Mouse (Mus musculus) embryonic stem cell, embryonic (primary cell): ENCODE results near the gene Scarb1.
"Not testable (repeated sequence)": the region's sequence is repeated elsewhere in the genome, so short reads cannot be mapped to it uniquely, and the experiment has no call there.

Source experiments
- CTCF ChIA-PET, 4 experiments: fragments of 300-600 bp in 2 of 4; fragments of 350-600 bp in 2 of 4; sonication (Branson Sonifier 250); formaldehyde crosslinking; loops; one replicate each; lab custom pipeline; 2022; ENCODE audit warnings: inconsistent platforms in 2 of 4; lab: Charles Lee
- POLR2A ChIA-PET, 4 experiments: fragments of 300-600 bp in 2 of 4; fragments of 350-600 bp in 2 of 4; sonication (Branson Sonifier 250); formaldehyde crosslinking; loops; one replicate each; lab custom pipeline; 2022; ENCODE audit warnings: antibody characterized with exemption in 4 of 4, inconsistent platforms in 1 of 4; lab: Charles Lee

Gene Scarb1

DNA sequence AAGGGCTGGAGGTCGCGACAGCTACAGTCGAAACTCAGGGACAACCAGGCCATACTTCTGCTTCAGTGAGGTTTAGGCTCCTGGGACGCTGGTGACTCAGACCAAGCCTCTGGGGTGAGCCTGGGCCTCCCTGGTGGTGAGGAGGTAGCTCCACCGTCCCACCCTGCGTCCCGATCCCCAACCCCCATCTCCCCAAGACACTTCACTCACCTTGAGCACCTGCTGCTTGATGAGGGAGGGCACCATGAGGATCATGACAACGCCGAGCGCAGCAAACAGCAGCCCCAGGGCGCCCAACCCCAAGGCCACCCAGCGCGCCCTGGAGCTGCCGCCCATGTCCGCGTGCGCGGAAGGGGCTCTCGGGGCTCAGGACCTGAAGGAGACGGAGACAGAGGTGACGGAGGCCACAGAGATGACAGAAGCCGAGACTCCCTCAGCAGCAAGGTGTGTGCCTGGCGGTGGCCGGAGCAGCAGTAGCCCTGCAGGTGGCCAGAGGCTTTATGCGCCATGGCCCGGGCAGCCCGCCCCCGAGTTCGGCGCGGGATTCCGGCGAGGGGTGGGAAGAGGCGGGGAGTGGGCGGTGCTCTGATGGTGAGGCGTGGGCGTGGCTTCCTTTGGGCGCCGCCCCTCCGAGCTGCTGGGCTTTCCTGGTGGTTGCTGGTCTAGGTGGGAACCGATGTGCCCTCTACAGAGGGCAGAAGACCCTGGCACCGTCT is at the start of gene Scarb1:
Gene Scarb1, minus strand, starts transcription at position 548 of the 716 bp plus-strand sequence.
- ChIA-PET POLR2A (interaction anchor here (0.6 to 3.9 kb wide), 45 partner anchors 7 to 481 kb away, joined by 3 to 29 read pairs (median 4); no protein-coding TSS in a partner anchor), CTCF (interaction anchor here (0.5 to 2.9 kb wide), 24 partner anchors 8 to 369 kb away, joined by 3 to 14 read pairs (median 4); no protein-coding TSS in a partner anchor)

GRCm38 (mm10) chr5:125389579-125390441 is 48.9 kb upstream of the Scarb1 start, which contains the start of gene Ubc:
Ubc (minus strand) TSS chr5:125390202.
- ChIA-PET POLR2A (interaction anchor here (0.5 to 2.2 kb wide), 43 partner anchors 9 to 153 kb away, joined by 3 to 39 read pairs (median 5); partner anchors contain the start of genes Bri3bp (in 2 of the 4) and Dhx37 (in 1 of the 4)), CTCF (no interaction called here)

- ChIA-PET CTCF (interaction anchor here in 1 of 4 experiments (0.6 kb wide), 1 partner anchor 103 kb away, joined by 11 read pairs; no protein-coding TSS in a partner anchor), POLR2A (interaction anchor here (0.6 to 2.2 kb wide), 40 partner anchors 10 to 152 kb away, joined by 3 to 39 read pairs (median 5); partner anchors contain the start of genes Bri3bp (in 2 of the 4) and Dhx37 (in 1 of the 4))
These were observed 48.3 kb upstream of the Scarb1 start, which contains the start of gene Gm10382 for GRCm38 (mm10) chr5:125389131-125389578. Gm10382 (plus strand) TSS chr5:125389322.

- ChIA-PET POLR2A (interaction anchor here (0.6 to 2.2 kb wide), 22 partner anchors 9 to 152 kb away, joined by 3 to 39 read pairs (median 5); partner anchors contain the start of genes Bri3bp (in 1 of the 4) and Dhx37 (in 1 of the 4)), CTCF (interaction anchor here in 1 of 4 experiments (0.6 kb wide), 1 partner anchor 103 kb away, joined by 11 read pairs; no protein-coding TSS in a partner anchor)
These were observed 47.6 kb upstream of the Scarb1 start for GRCm38 (mm10) chr5:125388358-125389092.

DNA sequence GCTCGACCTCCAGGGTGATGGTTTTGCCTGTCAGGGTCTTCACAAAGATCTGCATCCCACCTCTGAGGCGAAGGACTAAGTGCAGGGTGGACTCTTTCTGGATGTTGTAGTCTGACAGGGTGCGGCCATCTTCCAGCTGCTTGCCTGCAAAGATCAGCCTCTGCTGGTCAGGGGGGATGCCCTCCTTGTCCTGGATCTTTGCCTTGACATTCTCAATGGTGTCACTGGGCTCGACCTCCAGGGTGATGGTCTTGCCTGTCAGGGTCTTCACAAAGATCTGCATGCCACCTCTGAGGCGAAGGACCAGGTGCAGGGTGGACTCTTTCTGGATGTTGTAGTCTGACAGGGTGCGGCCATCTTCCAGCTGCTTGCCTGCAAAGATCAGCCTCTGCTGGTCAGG is 46.4 kb upstream of the Scarb1 start:
- POLR2A ChIA-PET, result not testable (repeated sequence)

DNA sequence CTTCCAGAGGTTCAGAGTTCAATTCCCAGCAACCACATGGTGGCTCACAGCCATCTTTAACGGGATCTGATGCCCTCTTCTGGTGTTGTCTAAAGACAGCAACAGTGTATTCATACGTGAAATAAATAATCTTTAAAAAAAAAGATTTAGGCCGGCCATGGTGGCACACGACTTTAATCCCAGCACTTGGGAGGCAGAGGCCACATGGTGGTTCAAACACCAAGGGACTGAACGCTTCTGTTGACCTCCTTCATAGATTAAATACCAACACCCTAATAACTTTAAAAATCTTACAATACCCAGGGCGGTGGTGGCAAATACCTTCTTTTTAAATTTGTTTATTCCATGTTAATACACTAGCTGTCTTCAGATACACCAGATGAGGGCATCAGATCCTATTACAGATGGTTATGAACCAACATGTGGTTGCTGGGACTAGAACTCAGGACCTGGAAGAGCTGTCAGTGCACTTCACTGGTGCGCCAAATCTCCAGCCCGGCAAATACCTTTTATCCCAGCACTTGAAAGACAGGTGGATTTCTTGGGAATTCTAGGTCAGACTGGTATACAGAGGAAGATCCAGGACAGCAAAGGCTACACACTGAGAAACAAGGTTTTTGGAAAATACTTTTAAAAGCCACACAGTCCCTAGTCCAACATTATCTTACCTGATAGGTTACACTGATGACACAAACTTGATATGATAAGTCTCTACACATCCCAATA is 44.5 kb upstream of the Scarb1 start:
- CTCF ChIA-PET, result interaction anchor here in 2 of 4 experiments (1.1 to 2.0 kb wide), 2 partner anchors 14 to 17 kb away, joined by 3 to 6 read pairs; no protein-coding TSS in a partner anchor
- POLR2A ChIA-PET, result interaction anchor here (0.6 to 6.3 kb wide), 32 partner anchors 8 to 329 kb away, joined by 3 to 107 read pairs (median 5); partner anchors contain the start of genes Bri3bp (in 2 of the 4) and Scarb1 (in 2 of the 4)

More for the DNA sequence above, 46.4 kb upstream of the Scarb1 start:
- CTCF ChIA-PET, result not testable (repeated sequence)

GRCm38 (mm10) chr5:125384512-125385214 is 43.8 kb upstream of the Scarb1 start:
- CTCF ChIA-PET, result interaction anchor here in 3 of 4 experiments (0.6 to 2.1 kb wide), 6 partner anchors 13 to 370 kb away, joined by 3 to 9 read pairs (median 4); no protein-coding TSS in a partner anchor
- POLR2A ChIA-PET, result interaction anchor here (0.6 to 6.3 kb wide), 40 partner anchors 9 to 192 kb away, joined by 3 to 107 read pairs (median 5); partner anchors contain the start of genes Bri3bp (in 2 of the 4), Scarb1 (in 2 of the 4) and Dhx37 (in 1 of the 4)

GRCm38 (mm10) chr5:125383637-125384420 is 42.9 kb upstream of the Scarb1 start:
- ChIA-PET CTCF (interaction anchor here (0.5 to 2.1 kb wide), 14 partner anchors 12 to 370 kb away, joined by 3 to 9 read pairs (median 4); partner anchors contain the start of gene Bri3bp (in 1 of the 4)), POLR2A (interaction anchor here (0.6 to 6.3 kb wide), 48 partner anchors 8 to 1037 kb away, joined by 3 to 107 read pairs (median 4); partner anchors contain the start of genes Atp6v0a2 (in 1 of the 4), Bri3bp (in 1 of the 4), Dhx37 (in 1 of the 4) and Scarb1 (in 1 of the 4))

- ChIA-PET CTCF (interaction anchor here (0.5 to 2.1 kb wide), 7 partner anchors 11 to 142 kb away, joined by 3 to 9 read pairs (median 3); no protein-coding TSS in a partner anchor), POLR2A (interaction anchor here (0.6 to 6.3 kb wide), 36 partner anchors 7 to 1036 kb away, joined by 3 to 107 read pairs (median 4); partner anchors contain the start of genes Bri3bp (in 1 of the 4), Dhx37 (in 1 of the 4) and Scarb1 (in 1 of the 4))
These were observed 42.0 kb upstream of the Scarb1 start for GRCm38 (mm10) chr5:125382673-125383558.

GRCm38 (mm10) chr5:125381954-125382672 is 41.2 kb upstream of the Scarb1 start:
- ChIA-PET CTCF (interaction anchor here in 2 of 4 experiments (0.5 to 3.6 kb wide), 3 partner anchors 13 to 143 kb away, joined by 3 to 11 read pairs (median 9); no protein-coding TSS in a partner anchor), POLR2A (interaction anchor here in 3 of 4 experiments (0.8 to 6.3 kb wide), 20 partner anchors 10 to 143 kb away, joined by 3 to 107 read pairs (median 8); partner anchors contain the start of genes Bri3bp (in 1 of the 3) and Scarb1 (in 1 of the 3))

GRCm38 (mm10) chr5:125378919-125379318 is 38.0 kb upstream of the Scarb1 start:
- CTCF ChIA-PET, result interaction anchor here (0.5 to 3.6 kb wide), 8 partner anchors 10 to 134 kb away, joined by 3 to 11 read pairs (median 4); no protein-coding TSS in a partner anchor
- POLR2A ChIA-PET, result interaction anchor here in 3 of 4 experiments (0.5 to 1.5 kb wide), 9 partner anchors 10 to 127 kb away, joined by 3 to 7 read pairs (median 4); partner anchors contain the start of genes Gm10382 (in 1 of the 3) and Ubc (in 1 of the 3)

- ChIA-PET CTCF (no interaction called here), POLR2A (interaction anchor here in 1 of 4 experiments (0.6 kb wide), 1 partner anchor 54 kb away, joined by 3 read pairs; no protein-coding TSS in a partner anchor)
These were observed 36.3 kb upstream of the Scarb1 start for GRCm38 (mm10) chr5:125377214-125377613.

DNA sequence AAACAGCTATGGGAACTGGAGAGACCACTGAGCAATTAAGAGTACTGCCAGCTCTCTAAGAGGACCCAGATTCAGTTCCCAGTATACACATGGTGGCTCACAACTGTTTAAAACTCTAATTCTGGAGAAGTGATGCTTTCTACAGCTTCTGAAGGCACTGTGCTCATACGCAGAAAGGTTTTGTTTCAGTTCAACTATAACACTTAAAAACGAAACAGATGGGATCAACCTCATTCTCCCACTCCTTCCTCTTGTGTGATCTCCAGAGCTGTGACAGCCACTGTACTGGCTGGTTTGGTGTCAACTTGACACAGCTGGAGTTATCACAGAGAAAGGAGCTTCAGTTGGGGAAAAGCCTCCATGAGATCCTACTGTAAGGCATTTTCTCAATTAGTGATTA is 35.0 kb upstream of the Scarb1 start:
- ChIA-PET POLR2A (interaction anchor here in 3 of 4 experiments (0.8 to 2.5 kb wide), 7 partner anchors 8 to 30 kb away, joined by 3 to 15 read pairs (median 6); no protein-coding TSS in a partner anchor), CTCF (interaction anchor here in 2 of 4 experiments (0.9 to 1.3 kb wide), 2 partner anchors 104 to 130 kb away, joined by 3 read pairs; no protein-coding TSS in a partner anchor)
